Mouse (Mus musculus) ES-CJ7 (cell line): ENCODE measurements at regions not wholly inside any gene's neighbourhood (a gene's known extent, or its start where the extent isn't known, plus 50 kb on each side); places are given as distances from the start of the nearest gene placed in this dataset.

Experiments
- DNase-seq: peaks from one replicate; pipeline ENCODE4 v3.0.0; 2011; ENCODE audit warnings: low read depth, low spot score

DNA sequence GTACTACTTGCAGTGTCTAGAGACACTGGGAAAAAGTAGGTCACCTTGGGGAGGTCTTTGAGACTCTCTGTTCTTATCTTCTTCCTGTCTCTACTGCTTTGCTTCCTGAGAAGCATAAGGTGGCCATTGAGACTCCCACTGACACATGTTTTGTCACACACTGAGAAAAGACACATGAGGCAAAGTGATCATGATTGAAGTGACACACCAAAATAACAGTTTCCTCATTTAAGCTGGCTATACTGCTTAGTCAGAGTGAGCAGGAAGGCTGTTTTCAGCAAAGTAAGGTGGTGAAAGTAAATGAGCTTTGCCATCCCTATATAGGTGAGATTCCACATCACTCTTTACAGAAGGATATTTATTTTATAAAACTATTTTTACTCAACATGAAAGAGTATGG, 63.8 kb upstream of the Epha5 start:
- no peak for DNase-seq
